Mouse (Mus musculus) layer of hippocampus, adult 9-10 months (tissue): ENCODE measurements around the gene Per3.
"Not testable (repeated sequence)": the region's sequence is repeated elsewhere in the genome, so short reads cannot be mapped to it uniquely, and the experiment has no call there.

Experiments
- DNase-seq: peaks from one replicate; pipeline ENCODE4 v3.0.0; 2022; ENCODE audit warnings: low spot score

The Per3 gene

GRCm38 (mm10) chr4:151024152-151024551 is 20.3 kb downstream of the Per3 start:
- no peak for DNase-seq

- DNase-seq = not testable (repeated sequence)
These were observed 27.1 kb downstream of the Per3 start for GRCm38 (mm10) chr4:151017356-151017755.

- DNase-seq = no peak
These were observed 28.5 kb downstream of the Per3 start for GRCm38 (mm10) chr4:151015946-151016345.

- no peak for DNase-seq
These were observed 34.1 kb downstream of the Per3 start for GRCm38 (mm10) chr4:151010316-151010715.

GRCm38 (mm10) chr4:151006945-151007344 is 37.5 kb downstream of the Per3 start:
- DNase-seq = peak; percentile 16

GRCm38 (mm10) chr4:151005656-151006318 is 38.7 kb downstream of the Per3 start:
- DNase-seq = no peak

GRCm38 (mm10) chr4:151001397-151001796 is 43.1 kb downstream of the Per3 start:
- DNase-seq = no peak

- DNase-seq = no peak
These were observed 45.8 kb downstream of the Per3 start for GRCm38 (mm10) chr4:150998626-150999025.

- DNase-seq = no peak
These were observed 47.7 kb downstream of the Per3 start, which contains the start of gene Uts2 for GRCm38 (mm10) chr4:150996797-150997196. TSS of gene Uts2 (plus strand) at chr4:150997097.

- no peak for DNase-seq
These were observed 54.3 kb downstream of the Per3 start for GRCm38 (mm10) chr4:150990148-150990547.

GRCm38 (mm10) chr4:150980153-150980552 is 64.3 kb downstream of the Per3 start:
- DNase-seq = no peak

- no peak for DNase-seq
These were observed 65.0 kb downstream of the Per3 start for GRCm38 (mm10) chr4:150979455-150979854.

GRCm38 (mm10) chr4:150978156-150978910 is 66.1 kb downstream of the Per3 start:
- DNase-seq = no peak

- no peak for DNase-seq
These were observed 69.3 kb downstream of the Per3 start for GRCm38 (mm10) chr4:150975145-150975544.

- DNase-seq = no peak
These were observed 71.2 kb downstream of the Per3 start for GRCm38 (mm10) chr4:150973264-150973663.

- no peak for DNase-seq
These were observed 75.5 kb downstream of the Per3 start for GRCm38 (mm10) chr4:150968956-150969355.

GRCm38 (mm10) chr4:150966556-150966955 is 77.9 kb downstream of the Per3 start:
- DNase-seq = peak; percentile 60

GRCm38 (mm10) chr4:150965555-150965951 is 78.9 kb downstream of the Per3 start:
- DNase-seq = no peak

GRCm38 (mm10) chr4:150964635-150965554 is 79.6 kb downstream of the Per3 start:
- peak; percentile 84 for DNase-seq

- DNase-seq = no peak
These were observed 80.8 kb downstream of the Per3 start for GRCm38 (mm10) chr4:150963711-150964110.

GRCm38 (mm10) chr4:150962231-150962630 is 82.2 kb downstream of the Per3 start:
- no peak for DNase-seq

GRCm38 (mm10) chr4:150958536-150958935 is 85.9 kb downstream of the Per3 start:
- DNase-seq = no peak
